Mouse (Mus musculus): ENCODE results near the gene Insig2.
A peak's percentile ranks its signal among the peaks of the same experiment; 100 is the strongest.

Gene Insig2

DNA sequence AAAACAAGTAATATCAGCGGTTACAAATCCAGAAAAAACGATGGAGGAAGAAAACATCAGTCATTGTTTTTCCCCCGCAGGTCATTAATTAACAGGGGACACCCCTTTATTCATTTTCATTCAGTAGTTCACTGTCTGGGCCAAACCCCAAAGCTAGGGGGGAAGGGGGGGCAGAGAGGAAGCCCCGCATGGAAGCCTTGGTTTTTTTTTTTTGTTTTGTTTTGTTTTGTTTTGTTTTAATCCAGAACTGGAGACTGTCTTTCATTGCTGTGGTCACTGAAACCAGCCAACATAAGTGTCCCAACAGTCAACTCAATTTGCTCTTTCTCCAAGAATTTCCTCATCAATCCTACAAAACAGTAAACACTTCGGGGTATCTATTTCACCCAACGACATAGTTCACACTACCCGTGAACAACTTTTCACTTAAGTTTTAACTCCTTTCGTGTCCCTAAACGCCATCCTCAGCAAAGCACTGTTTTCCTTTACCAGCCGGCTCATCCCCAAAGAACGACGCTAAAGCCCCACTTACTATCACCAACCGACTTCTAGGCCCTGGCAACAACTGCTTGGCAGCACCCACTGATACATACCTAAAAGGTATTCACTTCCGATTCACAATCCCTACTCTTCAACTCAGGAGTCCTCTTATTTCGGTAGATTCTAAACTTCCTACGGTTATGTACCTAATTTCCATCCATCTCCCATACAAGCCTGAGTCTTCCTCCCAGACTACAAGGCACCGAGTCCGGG lies 5.6 kb downstream of the Insig2 start:
- ATAC-seq (ENCODE audit: low TSS enrichment) = peak; percentile 28

DNA sequence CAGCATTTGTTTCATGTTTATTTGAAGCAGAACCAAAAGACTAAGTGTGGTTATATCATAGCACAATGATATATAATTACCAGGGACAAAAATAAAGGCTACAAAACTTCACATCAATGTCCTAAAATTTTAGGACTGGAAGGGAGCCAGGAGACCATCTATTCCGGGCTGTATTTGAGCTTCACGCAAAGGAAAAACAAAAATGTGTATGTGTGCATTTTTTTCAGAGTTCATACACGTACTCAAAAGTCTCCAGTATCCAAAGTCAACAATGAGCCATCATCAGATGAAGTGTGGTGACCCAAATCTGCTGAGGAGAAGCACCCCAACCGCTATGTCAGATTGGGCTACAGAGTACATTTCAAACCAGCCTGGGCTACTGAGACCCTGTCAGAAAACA lies 8.9 kb downstream of the Insig2 start:
- ATAC-seq (ENCODE audit: low TSS enrichment) = no peak

DNA sequence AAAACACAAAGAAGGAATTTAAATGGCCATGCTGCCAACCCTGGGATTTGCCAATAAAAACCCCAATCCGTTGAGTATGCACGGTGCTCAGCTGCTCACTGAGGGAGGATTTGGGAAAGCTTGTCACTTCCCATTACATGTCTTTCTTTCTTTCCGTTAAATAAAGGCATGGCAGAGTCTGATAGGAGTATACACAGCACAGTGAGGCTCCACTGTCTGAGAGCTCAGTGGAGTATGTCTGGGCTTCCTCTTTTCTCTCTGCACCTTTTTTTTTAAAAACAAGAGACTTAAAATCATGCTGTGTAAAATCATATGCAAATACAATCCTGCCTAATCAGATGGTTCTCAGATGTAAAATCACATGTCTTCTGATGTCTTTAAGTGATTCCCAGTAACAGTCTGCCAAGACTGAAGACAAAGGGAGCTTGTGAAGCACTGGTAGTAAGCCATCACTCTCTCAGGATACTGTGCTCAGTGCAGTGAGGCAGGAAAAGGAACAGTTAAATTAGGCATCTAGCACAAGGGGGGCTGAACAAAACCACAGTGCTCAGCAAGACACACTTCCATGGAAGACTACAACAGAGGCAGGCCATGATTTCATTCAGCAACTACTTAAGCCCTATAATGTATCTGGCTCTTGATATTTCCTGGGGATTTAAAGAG lies 17.5 kb downstream of the Insig2 start:
- peak; percentile 78 for ATAC-seq (ENCODE audit: low TSS enrichment)

DNA sequence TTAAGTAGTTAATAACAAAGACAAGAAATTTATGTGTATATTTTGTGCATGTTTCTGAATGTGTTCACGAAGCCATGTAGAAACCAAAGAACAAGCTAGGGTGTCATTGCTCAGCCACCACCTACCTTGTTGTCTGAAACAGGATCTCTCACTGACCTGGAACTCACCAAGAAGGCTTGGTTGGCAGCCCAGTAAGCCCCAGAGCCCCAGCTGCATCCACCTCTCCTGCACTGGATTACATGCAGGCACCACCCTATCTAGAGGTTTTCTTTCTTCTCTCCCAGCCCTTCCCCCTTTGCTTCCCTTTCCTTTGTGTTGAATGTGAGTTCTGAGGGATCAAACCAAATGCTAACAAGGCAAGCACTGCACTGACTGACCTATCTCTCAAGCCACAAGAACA lies 19.2 kb downstream of the Insig2 start:
- ATAC-seq (ENCODE audit: low TSS enrichment) = no peak

DNA sequence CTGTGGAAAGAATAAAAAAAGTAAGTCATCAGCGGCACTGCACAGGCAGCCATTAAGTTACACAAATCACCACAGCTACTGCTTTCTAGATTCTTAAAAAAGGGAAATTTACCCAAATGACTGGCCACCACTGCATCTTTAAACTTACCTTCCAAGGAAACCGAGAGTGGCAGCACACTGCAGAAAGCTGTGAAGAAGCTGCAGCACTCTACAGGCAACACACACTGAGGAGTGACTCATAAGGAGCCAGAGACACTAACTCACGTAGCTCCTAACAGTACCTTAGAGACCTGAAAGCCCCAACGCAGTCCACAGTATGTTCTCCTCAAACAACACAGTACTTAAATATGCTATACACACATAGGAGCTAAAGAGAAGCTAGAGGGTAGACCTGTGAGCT lies 20.1 kb downstream of the Insig2 start:
- ATAC-seq (ENCODE audit: low TSS enrichment) = no peak

DNA sequence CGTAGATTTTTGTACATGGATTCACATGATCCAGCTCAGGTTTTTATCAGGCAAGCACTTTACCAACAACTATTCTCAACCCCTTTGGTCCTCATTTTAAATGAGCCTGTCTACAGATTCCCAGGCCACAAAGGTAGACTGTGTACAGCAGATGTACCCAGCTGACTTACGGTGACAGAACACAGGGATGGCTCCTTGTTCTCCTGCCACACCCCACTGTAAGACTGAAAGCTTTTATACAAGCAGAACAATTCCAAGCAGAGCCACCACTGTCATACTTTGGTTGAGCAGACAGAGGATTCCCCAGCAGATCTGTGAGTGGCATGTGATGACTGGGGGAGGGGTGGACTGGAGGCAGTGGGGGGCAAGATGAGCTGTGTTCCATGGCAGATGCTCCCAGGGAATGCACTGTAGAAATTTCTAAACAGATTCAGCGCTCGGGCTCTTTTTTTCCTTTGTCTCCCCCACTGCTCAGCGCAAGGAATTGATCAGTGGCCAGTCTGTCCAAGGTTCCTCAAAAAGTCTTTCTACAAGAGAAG lies 35.6 kb downstream of the Insig2 start:
- no peak for ATAC-seq (ENCODE audit: low TSS enrichment)

DNA sequence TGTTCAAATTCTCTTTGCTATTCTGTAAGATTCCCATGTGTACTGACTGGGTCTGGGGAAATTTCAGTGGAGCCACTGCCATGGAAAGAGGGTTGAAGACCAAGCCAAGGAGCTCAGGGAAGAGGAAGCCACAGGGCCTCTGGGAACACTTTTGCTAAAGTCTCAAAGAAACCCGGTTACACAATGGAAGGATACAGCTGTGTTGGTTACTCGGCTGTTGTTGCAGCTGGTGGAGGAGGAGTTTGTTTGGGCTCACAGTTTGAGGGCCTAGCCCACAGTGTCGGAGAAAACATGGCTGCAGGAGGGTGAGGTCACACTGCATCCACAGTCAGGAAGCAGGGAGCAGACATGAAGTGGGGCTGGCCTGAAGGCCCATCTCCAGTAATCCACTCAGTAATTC lies 38.8 kb downstream of the Insig2 start:
- no peak for ATAC-seq (ENCODE audit: low TSS enrichment)

DNA sequence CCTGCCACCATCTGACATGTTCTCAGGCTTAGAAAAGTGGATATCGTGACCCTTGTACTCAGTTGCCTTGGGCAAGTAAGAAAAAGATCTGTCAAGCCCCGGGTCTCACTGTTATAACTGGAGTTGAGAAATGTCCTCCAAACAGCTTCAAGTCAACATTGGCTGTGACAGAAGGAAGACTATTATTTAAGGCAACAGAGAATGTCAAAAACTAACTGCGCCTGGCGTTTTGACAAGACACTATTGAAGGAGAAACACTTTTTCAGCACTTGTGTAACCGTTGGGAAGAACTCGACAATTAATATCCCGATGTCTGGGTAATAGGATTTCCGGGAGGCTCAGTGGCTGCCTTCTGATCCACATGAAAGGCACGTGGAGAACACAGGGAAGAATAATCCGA lies 41.5 kb downstream of the Insig2 start:
- peak; percentile 19 for ATAC-seq (ENCODE audit: low TSS enrichment)

DNA sequence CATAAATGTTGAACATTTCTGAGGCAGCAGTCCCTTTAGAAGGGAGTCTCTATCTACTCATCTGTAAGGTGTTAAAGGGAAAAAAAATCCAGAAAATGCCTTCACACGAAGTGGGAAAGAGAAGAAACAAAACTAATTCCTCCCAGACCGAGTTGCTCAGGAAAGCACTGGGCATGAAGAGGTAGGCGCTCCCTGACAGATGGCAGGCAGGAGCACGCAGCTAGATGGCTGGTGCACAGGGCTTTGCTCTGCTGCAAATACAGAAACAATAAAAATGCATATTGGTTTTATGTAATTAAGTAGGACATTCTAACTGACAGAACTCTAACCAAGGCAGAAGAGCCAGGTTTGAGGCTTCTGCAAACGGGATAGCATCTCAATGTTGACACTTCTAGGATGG lies 42.0 kb downstream of the Insig2 start:
- peak; percentile 93 for ATAC-seq (ENCODE audit: low TSS enrichment)

DNA sequence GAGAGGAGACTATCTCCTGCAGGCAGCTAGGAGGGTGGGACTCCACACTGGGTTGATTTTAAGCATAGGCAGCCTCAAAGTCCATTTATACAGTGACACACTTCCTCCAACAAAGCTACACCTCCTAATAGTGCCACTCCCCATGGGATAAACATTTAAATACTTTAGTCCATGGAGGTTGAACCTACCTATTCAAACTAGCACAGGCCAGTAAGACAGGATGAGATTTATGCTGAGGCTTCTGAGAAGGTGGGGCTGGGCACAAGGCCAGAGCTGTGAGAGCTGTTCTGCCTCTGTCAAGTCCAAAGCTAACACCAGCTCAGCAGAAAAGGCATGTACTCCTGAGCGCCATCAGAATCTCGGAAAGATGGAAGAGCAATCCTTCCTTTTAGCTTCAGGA lies 48.2 kb downstream of the Insig2 start:
- no peak for ATAC-seq (ENCODE audit: low TSS enrichment)

DNA sequence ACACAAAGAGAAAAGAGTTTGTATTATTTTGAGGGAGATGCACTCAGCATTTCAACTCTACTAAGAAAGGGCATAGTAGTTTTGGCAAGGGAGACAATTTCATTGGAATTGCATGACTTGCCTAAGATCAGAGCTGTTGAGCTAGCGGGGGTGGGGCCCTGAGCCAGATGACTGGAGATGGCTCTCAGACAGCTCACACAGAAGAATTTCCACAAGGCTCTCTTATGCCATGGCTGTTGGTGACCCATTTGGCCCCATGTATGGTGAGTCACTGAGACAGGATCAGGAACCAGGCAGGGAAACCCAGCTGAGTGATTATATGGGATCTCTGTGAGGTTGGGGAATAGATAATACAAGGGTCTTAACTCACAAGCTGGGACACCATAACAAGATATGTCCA lies 51.9 kb downstream of the Insig2 start:
- ATAC-seq (ENCODE audit: low TSS enrichment) = no peak

DNA sequence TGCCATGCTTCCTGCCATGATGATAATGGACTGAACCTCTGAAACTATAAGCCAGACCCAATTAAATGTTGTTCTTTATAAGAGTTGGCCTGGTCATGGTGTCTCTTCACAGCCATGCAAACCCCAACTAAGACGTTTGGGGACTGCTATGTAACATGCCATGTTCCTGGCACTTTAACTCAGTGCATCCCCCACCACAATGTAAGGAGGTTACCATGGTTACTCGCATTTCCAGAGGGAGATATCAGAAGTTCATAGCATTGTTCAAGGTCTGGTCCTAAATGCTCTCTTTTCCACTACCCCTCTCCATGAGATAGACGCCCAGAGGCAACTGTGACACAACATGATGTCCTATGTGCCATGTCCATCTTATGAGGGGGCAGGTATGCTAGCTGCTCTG lies 54.0 kb downstream of the Insig2 start:
- ATAC-seq (ENCODE audit: low TSS enrichment) = no peak

DNA sequence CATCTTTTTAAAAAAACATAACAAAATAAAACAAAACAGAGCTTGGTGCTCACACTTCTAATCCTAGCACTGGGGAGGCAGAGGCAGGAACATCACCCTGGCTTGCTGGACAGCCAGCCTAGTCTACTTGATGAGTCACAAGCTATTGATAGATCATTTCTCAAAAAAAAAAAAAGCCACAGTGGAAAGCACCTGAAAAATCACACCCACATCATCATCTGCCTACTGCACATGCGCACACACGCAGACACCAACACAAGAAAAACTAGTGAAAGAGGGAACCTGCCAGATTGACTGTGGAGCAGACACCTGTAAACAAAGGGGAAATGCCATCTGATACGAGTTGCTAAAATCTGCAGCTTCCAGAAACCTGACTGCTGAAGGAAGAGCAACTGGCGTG lies 54.9 kb downstream of the Insig2 start:
- ATAC-seq (ENCODE audit: low TSS enrichment) = no peak

DNA sequence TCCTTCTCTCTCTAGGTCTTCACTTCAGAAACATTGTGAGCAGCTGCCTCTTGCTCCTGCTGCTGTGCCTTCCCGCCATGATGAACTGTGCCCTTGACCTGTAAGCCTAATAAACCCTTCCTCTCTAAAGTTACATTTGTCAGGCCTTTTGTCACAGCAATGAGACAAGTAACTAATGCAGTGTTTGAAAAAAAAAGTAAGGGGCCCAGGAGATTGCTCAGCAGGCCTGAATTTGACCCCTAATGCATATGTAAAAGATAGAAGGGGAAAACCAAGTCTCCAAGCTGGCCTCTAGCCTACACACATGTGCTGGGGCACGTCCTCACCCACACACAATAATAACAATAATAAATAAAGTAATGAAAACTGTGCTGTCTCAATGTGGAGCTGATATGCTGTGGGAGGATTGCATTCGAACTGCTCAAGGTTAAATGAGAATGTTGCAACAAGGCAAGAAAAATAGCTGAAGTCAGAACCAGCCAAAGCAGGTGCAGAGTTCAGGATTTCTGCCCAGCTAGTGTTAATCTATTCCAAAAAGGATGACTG lies 56.4 kb downstream of the Insig2 start:
- no peak for ATAC-seq (ENCODE audit: low TSS enrichment)

DNA sequence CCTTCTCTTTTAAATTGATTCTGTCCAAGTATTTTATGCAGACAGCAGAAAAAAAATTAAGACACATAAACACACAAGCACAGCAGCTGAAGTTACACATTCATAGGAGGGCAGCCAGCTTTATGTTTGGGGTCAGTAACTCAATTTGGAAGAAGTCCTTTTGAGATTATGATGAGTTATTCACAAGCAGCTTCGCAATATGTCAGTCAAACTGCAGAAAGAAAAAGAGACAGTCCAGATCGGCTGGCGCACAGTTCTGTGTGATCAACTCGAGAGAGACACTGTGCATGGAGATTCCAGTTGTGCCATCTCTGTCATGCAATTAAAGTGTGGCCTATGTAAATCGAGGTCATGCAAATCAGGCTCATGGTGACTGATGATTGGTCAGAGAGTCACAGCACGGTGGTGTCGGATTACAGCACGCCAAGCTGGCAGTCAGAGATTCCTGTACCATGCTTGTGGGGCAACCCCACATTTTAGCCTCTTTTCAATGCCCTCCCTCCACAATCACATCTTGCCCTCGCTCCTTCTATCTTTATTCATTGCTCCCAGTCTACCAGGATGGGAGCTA lies 72.1 kb downstream of the Insig2 start:
- ATAC-seq (ENCODE audit: low TSS enrichment) = no peak
